Mouse (Mus musculus): ENCODE measurements around the gene Dcpp2. TPM values are rescaled to one million over a fixed set of nuclear protein-coding genes. Genes with fewer than 3 reads are reported as not detected.
"Not testable (repeated sequence)": the region's sequence is repeated elsewhere in the genome, so short reads cannot be mapped to it uniquely, and the experiment has no call there.

Dcpp2 gene
- polyA plus RNA-seq, 1 experiment = not detected

DNA sequence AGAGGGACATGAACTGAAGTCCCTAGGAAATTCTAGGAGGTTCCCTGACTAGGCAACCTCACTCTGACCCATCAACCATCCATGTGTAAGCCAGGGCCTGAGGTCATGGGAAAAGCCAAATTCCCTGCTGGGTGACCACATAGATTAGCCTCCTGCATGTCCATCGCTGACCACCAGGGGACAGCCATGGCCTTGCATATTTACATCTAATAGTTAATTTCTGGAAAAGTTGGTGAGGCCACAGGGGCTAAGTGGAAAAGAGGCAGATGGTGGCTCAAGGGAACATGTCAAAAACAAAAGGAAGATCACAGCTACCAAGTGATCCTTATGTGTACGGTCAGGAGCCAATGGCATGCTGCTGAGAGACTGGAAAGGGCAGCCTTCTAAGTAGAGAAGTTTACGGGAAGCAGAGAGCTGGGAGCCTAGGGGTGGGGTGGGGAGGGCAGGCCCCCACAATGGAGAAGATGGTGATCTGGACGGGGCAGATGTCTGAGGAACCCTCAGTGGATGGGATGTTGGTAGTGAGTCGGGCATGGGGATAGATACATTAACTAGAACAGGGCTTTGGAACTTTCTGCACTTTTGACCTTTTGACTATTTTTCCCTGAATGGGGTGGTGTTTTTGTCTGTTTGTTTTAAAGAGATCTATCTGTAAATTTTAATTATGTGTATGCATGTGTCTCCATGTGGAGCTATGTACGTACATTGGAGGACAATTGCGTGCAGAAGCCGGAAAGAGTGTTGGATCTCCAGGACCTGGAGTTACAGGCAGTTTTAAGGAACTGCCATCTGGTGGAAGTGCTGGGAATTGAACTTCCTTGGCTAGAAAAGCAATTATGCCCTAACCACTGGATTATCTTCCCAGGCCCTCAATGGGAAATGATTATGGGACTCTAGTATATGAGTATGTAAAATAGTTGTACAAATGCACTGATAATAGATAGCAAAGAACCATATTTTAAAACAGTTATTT, 6.5 kb upstream of the Dcpp2 start:
- TF ChIP-seq POLR2A (IDR thresholded peaks at IDR 0.05; ENCODE audit: borderline replicate concordance, control insufficient read depth, low read depth, low read length) (no peak), CTCF (IDR thresholded peaks at IDR 0.05; ENCODE audit: control insufficient read depth, insufficient read depth, low read length) (peak; percentile 48; the same call in 1 of the 2 replicates)
- Histone ChIP-seq H3K4me1 (ENCODE audit: control insufficient read depth, insufficient read depth, low read length) (no peaks in the 10 kb centered on the region; the same call in 1 of the 2 replicates), H3K27ac (ENCODE audit: control insufficient read depth, insufficient read depth, low read depth, low read length, poor library complexity) (no peak overlapping the region), H3K4me3 (replicated peaks; ENCODE audit: control insufficient read depth, low read depth, low read length) (no peak overlapping the region)
- WGBS = 53% methylated on average over 8 of the region's 8 CpGs

DNA sequence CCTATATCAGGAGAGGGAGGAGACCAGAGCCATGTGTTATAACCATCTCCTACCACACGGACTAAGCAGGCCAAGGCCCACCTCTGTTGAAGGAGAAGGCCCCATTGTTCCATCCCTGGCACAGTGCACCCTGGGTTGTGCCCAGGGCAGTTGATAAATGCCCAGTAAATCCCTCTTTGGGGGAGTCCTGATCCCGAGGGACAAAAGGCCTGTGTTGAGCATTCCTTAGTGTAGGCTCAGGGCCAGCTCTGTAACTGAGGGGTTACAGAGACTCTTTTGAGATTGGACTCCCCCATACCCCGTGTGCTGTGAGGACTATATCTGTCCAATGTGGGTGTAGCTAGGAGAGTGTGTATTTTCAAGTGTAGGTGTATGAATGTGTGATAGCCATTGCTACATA, 3.9 kb upstream of the Dcpp2 start:
- Histone ChIP-seq H3K27ac (ENCODE audit: control insufficient read depth, insufficient read depth, low read depth, low read length, poor library complexity) (no peak overlapping the region), H3K4me3 (replicated peaks; ENCODE audit: control insufficient read depth, low read depth, low read length) (no peak overlapping the region), H3K4me1 (ENCODE audit: control insufficient read depth, insufficient read depth, low read length) (no peaks in the 10 kb centered on the region)
- no peak for TF ChIP-seq POLR2A (IDR thresholded peaks at IDR 0.05; ENCODE audit: borderline replicate concordance, control insufficient read depth, low read depth, low read length)
- TF ChIP-seq CTCF (IDR thresholded peaks at IDR 0.05; ENCODE audit: control insufficient read depth, insufficient read depth, low read length) = no peak
- WGBS = 61% methylated on average over 3 of the region's 3 CpGs

DNA sequence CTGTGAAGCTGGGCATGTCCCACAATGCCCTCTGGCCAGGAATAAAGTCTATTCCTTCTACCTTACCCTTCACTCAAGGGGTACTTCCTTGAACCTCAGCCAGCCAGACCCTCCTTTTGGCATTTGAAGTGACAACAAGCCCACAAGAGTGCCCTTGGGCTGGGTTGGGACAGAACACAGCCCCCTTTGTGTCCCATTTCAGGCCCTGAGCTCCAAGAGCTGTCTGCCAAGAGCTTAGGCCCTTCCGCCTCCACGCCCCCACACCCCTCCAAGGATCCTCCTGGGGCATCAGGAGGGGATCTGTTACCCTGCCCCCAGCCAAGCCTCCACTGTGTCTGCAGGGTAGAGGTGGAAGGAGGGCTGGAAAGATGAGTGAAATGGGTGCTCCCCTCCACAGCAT, 3.5 kb upstream of the Dcpp2 start:
- Histone ChIP-seq H3K4me1 (ENCODE audit: control insufficient read depth, insufficient read depth, low read length) (no peaks in the 10 kb centered on the region), H3K27ac (ENCODE audit: control insufficient read depth, insufficient read depth, low read depth, low read length, poor library complexity) (no peak overlapping the region), H3K4me3 (replicated peaks; ENCODE audit: control insufficient read depth, low read depth, low read length) (no peak overlapping the region)
- TF ChIP-seq POLR2A (IDR thresholded peaks at IDR 0.05; ENCODE audit: borderline replicate concordance, control insufficient read depth, low read depth, low read length) = no peak
- no peak for TF ChIP-seq CTCF (IDR thresholded peaks at IDR 0.05; ENCODE audit: control insufficient read depth, insufficient read depth, low read length)
- WGBS = 90% methylated on average over 2 of the region's 2 CpGs

DNA sequence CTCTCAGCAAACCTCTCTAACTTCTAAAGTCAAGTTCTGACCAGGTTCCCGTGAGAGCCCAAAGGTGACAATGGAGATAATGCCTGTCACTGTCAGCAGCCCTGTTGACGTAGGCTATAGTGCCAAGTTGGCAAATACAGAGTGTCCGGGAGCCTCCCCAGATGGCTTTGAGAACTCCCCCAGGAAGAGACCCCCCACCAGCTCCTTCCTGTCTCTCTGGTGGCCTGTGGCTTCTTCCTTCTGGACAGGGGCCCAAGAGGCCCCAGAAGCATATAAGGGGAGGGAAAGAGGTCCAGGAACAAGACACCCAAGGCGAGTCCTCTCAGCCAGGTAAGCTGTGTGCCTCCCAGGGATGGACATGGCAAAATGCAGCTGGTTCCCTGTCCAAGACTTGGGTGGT, 36.5 kb downstream of the Dcpp2 start, which contains the start of gene Dcpp3:
Gene Dcpp3, plus strand, starts transcription at position 301 of the 400 bp plus-strand sequence.
- 29% methylated on average over 4 of the region's 4 CpGs for WGBS
- H3K27ac ChIP-seq (ENCODE audit: control insufficient read depth, insufficient read depth, low read depth, low read length, poor library complexity); H3K4me3 ChIP-seq (replicated peaks; ENCODE audit: control insufficient read depth, low read depth, low read length); H3K4me1 ChIP-seq (ENCODE audit: control insufficient read depth, insufficient read depth, low read length): not testable (repeated sequence)

DNA sequence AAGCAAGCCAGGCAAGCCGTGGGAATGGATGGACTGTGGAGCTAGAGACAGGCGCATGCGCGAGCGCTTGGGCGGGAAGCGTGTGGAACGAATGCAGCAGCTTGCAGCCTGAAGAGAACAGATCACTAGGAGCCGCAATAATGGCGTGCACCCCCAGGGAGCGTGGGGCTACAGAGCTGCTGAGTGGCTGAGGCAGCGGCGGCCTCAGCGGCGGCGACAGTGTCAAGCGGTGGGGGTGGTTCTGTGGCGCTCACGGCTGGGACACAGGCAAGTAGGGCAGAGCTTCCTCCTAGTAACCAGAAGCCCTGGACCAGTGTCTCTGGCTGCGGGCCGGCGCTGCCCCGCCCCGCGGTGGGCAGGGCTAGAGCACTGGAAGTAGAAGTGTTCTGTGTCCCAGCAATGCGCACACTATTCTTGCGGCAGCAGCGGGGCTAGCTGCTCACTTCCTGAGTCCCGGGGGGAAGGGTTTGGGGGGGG, 43.9 kb downstream of the Dcpp2 start:
- peak overlapping the region; percentile 51; the same call in 1 of the 2 replicates for H3K27ac ChIP-seq (ENCODE audit: control insufficient read depth, insufficient read depth, low read depth, low read length, poor library complexity)
- WGBS = under 1% methylated on average over 29 of the region's 29 CpGs
- H3K4me3 ChIP-seq (replicated peaks; ENCODE audit: control insufficient read depth, low read depth, low read length) = peak overlapping the region; percentile 65
- no peaks in the 10 kb centered on the region for H3K4me1 ChIP-seq (ENCODE audit: control insufficient read depth, insufficient read depth, low read length)
- TF ChIP-seq POLR2A (IDR thresholded peaks at IDR 0.05; ENCODE audit: borderline replicate concordance, control insufficient read depth, low read depth, low read length) (peak; percentile 55; the same call in 1 of the 2 replicates), CTCF (IDR thresholded peaks at IDR 0.05; ENCODE audit: control insufficient read depth, insufficient read depth, low read length) (no peak)

DNA sequence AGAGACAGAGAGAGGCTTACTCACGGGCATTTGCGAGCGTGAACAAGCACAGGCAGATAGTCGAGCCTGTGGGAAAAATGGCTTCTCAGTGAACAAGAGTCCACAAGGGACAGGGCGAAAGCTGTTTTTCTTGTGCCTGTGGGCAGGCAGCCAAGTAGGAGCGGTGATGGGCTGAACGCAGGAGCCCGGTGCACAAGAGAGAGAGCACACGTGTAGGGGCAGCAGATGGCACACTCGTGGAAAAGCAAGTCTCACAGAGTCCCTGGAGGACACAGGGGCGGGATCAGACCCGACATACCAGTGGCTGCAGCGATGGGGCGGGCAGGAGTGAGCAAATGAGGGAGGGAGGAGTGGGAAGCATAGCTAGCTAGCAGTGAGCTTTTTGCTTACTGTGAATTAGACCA, 44.4 kb downstream of the Dcpp2 start:
- H3K4me1 ChIP-seq (ENCODE audit: control insufficient read depth, insufficient read depth, low read length) = no peaks in the 10 kb centered on the region
- H3K4me3 ChIP-seq (replicated peaks; ENCODE audit: control insufficient read depth, low read depth, low read length) = peak overlapping the region; percentile 59
- under 1% methylated on average over 14 of the region's 14 CpGs for WGBS
- no peak overlapping the region for H3K27ac ChIP-seq (ENCODE audit: control insufficient read depth, insufficient read depth, low read depth, low read length, poor library complexity)
- TF ChIP-seq POLR2A (IDR thresholded peaks at IDR 0.05; ENCODE audit: borderline replicate concordance, control insufficient read depth, low read depth, low read length) (no peak), CTCF (IDR thresholded peaks at IDR 0.05; ENCODE audit: control insufficient read depth, insufficient read depth, low read length) (no peak)

DNA sequence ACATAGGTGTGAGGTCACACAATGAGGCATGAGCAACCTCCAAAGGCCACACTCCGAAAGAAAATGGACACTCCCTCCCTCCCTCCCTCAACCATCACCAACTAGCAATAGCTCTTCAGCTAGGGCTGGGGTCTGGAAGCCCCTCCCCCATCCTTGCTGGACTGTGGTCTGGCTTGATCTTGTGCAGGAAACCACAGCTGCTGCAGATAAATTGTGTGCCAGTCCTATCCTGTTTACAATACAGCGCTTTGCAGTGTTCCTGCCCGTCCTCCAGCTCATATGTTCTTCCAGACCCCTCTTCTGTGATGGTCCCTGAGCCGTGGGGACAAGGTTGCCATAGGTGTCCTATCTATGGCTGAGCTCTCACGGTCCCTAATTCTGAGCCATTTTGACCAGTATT, 50.5 kb downstream of the Dcpp2 start:
- TF ChIP-seq CTCF (IDR thresholded peaks at IDR 0.05; ENCODE audit: control insufficient read depth, insufficient read depth, low read length) (no peak), POLR2A (IDR thresholded peaks at IDR 0.05; ENCODE audit: borderline replicate concordance, control insufficient read depth, low read depth, low read length) (no peak)
- 32% methylated on average over 5 of the region's 5 CpGs for WGBS

DNA sequence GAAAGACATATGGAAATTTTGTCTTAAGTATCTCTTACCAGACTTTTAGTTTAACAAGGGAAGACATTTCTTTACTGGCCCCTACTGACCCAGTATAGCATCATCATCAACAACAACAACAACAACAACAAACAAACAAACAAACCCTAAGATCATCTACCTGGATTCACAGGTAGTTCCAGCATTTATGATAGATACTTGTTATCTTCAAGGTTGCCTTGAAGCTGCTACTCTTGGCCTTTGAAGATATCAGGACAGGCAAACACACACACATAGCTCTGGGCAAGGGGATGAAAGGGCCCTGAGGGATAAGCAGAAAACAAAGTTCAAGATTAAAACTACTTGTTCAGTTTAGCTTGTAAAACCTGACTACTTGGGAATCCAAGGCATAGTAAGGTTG, 60.7 kb downstream of the Dcpp2 start, which contains the start of gene Sbp:
Gene Sbp, plus strand, starts transcription at position 301 of the 400 bp plus-strand sequence.
- no peak within 1 kb of the TSS for H3K4me3 ChIP-seq (replicated peaks; ENCODE audit: control insufficient read depth, low read depth, low read length)
- no peak for TF ChIP-seq CTCF (IDR thresholded peaks at IDR 0.05; ENCODE audit: control insufficient read depth, insufficient read depth, low read length)
- TF ChIP-seq POLR2A (IDR thresholded peaks at IDR 0.05; ENCODE audit: borderline replicate concordance, control insufficient read depth, low read depth, low read length) = no peak
- H3K27ac ChIP-seq (ENCODE audit: control insufficient read depth, insufficient read depth, low read depth, low read length, poor library complexity) = no peak within 1 kb of the TSS
- no peaks in the 10 kb centered on the region for H3K4me1 ChIP-seq (ENCODE audit: control insufficient read depth, insufficient read depth, low read length)

More for the DNA sequence above, 50.5 kb downstream of the Dcpp2 start:
- H3K4me3 ChIP-seq (replicated peaks; ENCODE audit: control insufficient read depth, low read depth, low read length) = no peak overlapping the region
- H3K27ac ChIP-seq (ENCODE audit: control insufficient read depth, insufficient read depth, low read depth, low read length, poor library complexity) = no peak overlapping the region
- no peaks in the 10 kb centered on the region for H3K4me1 ChIP-seq (ENCODE audit: control insufficient read depth, insufficient read depth, low read length)

DNA sequence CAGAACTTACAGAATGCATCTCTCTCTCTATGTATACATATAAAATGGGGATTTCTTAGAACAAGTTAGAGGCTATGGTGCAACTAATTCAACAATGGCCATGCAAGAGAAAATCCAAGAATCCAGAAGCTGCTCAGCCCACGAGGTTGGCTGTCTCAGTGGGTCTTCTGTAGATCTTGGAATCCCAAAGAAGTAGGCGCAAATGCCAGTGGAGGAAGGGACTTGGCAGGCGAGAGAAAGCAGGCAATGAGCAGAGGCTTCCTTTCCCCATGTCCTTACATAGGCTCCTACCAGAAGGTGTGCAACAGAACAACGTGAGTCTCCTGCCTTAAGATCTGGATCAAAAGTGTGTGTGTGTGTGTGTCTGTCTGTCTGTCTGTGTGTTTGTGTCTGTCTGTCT, 66.8 kb downstream of the Dcpp2 start:
- not testable (repeated sequence) for H3K27ac ChIP-seq (ENCODE audit: control insufficient read depth, insufficient read depth, low read depth, low read length, poor library complexity); H3K4me3 ChIP-seq (replicated peaks; ENCODE audit: control insufficient read depth, low read depth, low read length); H3K4me1 ChIP-seq (ENCODE audit: control insufficient read depth, insufficient read depth, low read length)
- WGBS = 79% methylated on average over 4 of the region's 4 CpGs
